ENCODE assay signal across 8 mouse cellular contexts in the genomic region with DNA sequence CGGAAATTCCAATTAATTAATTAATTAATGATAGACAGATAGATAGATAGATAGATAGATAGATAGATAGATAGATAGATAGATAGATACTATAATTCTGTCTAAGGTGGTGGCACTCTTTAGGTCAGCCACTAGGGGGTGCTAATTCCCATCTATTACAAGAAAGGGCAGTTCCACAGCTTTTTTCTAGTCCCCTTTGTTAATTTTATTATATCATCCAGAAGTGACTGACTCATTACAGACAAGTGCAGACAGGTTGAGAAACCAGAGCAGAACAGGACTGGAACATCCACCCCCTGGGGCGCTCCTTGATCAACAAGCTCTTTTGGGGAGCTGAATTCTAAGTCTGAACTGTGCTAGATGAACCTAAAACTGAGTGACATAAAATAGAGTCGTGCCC. TPM values are rescaled to one million over a fixed set of nuclear protein-coding genes. Genes with fewer than 3 reads are reported as not detected.
DNase-seq lines count a peak whose midpoint lies in the region; ATAC-seq and TF ChIP-seq lines count a peak whose summit lies in the region.

No protein-coding gene starts in this region.

- no peak for DNase-seq in gastrocnemius, adult 2 months
- no peak for DNase-seq in gastrocnemius, postnatal 14 days
- peak; percentile 29 for DNase-seq in thymus, adult 2 months
- no peak for DNase-seq in thymus, postnatal 36 days
- DNase-seq in c-Kit-positive CD71-positive TER-119-positive erythroid progenitor cells, embryonic 14.5 days (ENCODE audit: low spot score), result peak; percentile 65
- DNase-seq in layer of hippocampus, adult 8-10 months (ENCODE audit: low spot score in 2 of 2), result no peak

- no peaks in the 10 kb centered on the region for H3K27me3 ChIP-seq in thymus, adult 2 months (ENCODE audit: control insufficient read depth, insufficient read depth, low read length)

- TF ChIP-seq POLR2A in thymus, adult 2 months (IDR thresholded peaks at IDR 0.05; ENCODE audit: control insufficient read depth, extremely low read depth, insufficient read depth, low read length, poor library complexity), result no peak

- no peak overlapping the region for H3K4me3 ChIP-seq in gastrocnemius, adult 2 months
- H3K4me3 ChIP-seq in thymus, adult 2 months (ENCODE audit: control insufficient read depth, insufficient read depth, low read length), result no peak overlapping the region

- ATAC-seq in inflammation-experienced regulatory T-cells, adult 6 months, result peak; percentile 47
- 0 out of 2 replicates have a peak, but pooled peaks have one; percentile 28 for ATAC-seq in monocyte, adult 5-6 weeks (replicated peaks; ENCODE audit: insufficient number of reproducible peaks, low FRiP score, low TSS enrichment, poor library complexity, severe bottlenecking)

- no peaks in the 10 kb centered on the region for H3K36me3 ChIP-seq in thymus, adult 2 months (ENCODE audit: control insufficient read depth, insufficient read depth, low read length)

- TF ChIP-seq CTCF in gastrocnemius, adult 2 months (IDR thresholded peaks at IDR 0.05), result peak; percentile 82
- TF ChIP-seq CTCF in thymus, adult 2 months (IDR thresholded peaks at IDR 0.05; ENCODE audit: borderline replicate concordance, control insufficient read depth, extremely low read depth, insufficient read depth, low read length, poor library complexity), result no peak

- H3K4me1 ChIP-seq in thymus, adult 2 months (replicated peaks; ENCODE audit: control insufficient read depth, insufficient read depth, low read length), result no peaks in the 10 kb centered on the region

- WGBS in thymus, adult 2 months, result 53% methylated on average over 3 of the region's 3 CpGs

- H3K27ac ChIP-seq in gastrocnemius, adult 2 months, result no peak overlapping the region
- no peak overlapping the region for H3K27ac ChIP-seq in thymus, adult 2 months (ENCODE audit: control insufficient read depth, insufficient read depth, low read length)

- intact Hi-C loops in gastrocnemius, adult 2 months (cut with DNase I), result loop anchor here (1.0 kb wide), 1 partner anchor 97 kb away; no protein-coding TSS in a partner anchor
- intact Hi-C loops in gastrocnemius, postnatal 14 days (cut with DNase I; ENCODE audit: low total_unique reads), result loop anchor here (1.0 kb wide), 1 partner anchor 96 kb away; no protein-coding TSS in a partner anchor

RNA-seq across cellular contexts. Expression of gene Commd8, which starts 4.7 kb away (rescaled TPM):
- total RNA-seq in gastrocnemius, adult 2 months (2021), result 10 to 100 TPM; 31.5 to 35.5 TPM
- total RNA-seq in gastrocnemius, postnatal 14 days (2021), result 10 to 100 TPM; 26.9 to 29.6 TPM
- 7.0 and 7.9 TPM in 2 replicates for polyA plus RNA-seq in thymus, adult 2 months (2012; rRNA removed)
- 100 to 1,000 TPM; 199 to 211 (median 208) TPM for polyA plus RNA-seq in inflammation-experienced regulatory T-cells, adult 6 months (2017; shearing (Covaris generic))
- 127 to 252 TPM (median 176 TPM) in 3 replicates for total RNA-seq in monocyte, adult 5-6 weeks (2017)
- total RNA-seq in layer of hippocampus, adult 8-10 months (2022), result 100 to 1,000 TPM in 1 of 4 experiments, 10 to 100 TPM in 3; 94.5 to 114 (median 97.0) TPM

Comparison
In these comparisons a context has a peak if more than half of its experiments do, and no peak if none do; other contexts are left out.
1. DNase-seq: peak in thymus, adult 2 months (single experiment) and c-Kit-positive CD71-positive TER-119-positive erythroid progenitor cells, embryonic 14.5 days (single experiment); none in gastrocnemius, adult 2 months (single experiment), gastrocnemius, postnatal 14 days (single experiment), thymus, postnatal 36 days (0 of 2) and layer of hippocampus, adult 8-10 months (0 of 2).